Mouse (Mus musculus) lung, postnatal 0 days (tissue): ENCODE data around the gene Phf7.

Experiments used
- CTCF ChIP-seq: IDR thresholded peaks from 2 replicates; pipeline ENCODE4 v1.5.1; 2016; ENCODE audit warnings: antibody characterized with exemption, mild to moderate bottlenecking
- EP300 ChIP-seq: IDR thresholded peaks from 2 replicates; pipeline ENCODE4 v1.6.1; 2016; ENCODE audit warnings: antibody characterized with exemption, mild to moderate bottlenecking, control low read depth

GRCm38 (mm10) chr14:31240528-31240927 lies 10.6 kb downstream of the Phf7 start:
- TF ChIP-seq EP300 (no peak), CTCF (no peak)
